Mouse (Mus musculus) gastrocnemius, postnatal 14 days (tissue): Measurements from ENCODE around the gene Kmt2c. TPM values are rescaled to one million over a fixed set of nuclear protein-coding genes. Genes with fewer than 3 reads are reported as not detected.
A peak's percentile ranks its signal among the peaks of the same experiment; 100 is the strongest.
"Not testable (repeated sequence)": the region's sequence is repeated elsewhere in the genome, so short reads cannot be mapped to it uniquely, and the experiment has no call there.

Source experiments
- DNase-seq: peaks from one replicate; pipeline ENCODE4 v3.0.0; 2021; ENCODE audit warnings: mixed read lengths
- intact Hi-C: fragments of 180-260 bp; cut with DNase I; formaldehyde crosslinking; loops from one replicate; pipeline ENCODE4 v1.15.1; 2025; ENCODE audit warnings: low total_unique reads
- total RNA-seq, 2 experiments: library from RNA; stranded (reverse); gene quantifications; 2 replicates each; pipeline ENCODE4 v1.2.3; 2021

The Kmt2c gene
- total RNA-seq, 2 experiments from 2014 or later, result 24.9 to 27.6 TPM

DNA sequence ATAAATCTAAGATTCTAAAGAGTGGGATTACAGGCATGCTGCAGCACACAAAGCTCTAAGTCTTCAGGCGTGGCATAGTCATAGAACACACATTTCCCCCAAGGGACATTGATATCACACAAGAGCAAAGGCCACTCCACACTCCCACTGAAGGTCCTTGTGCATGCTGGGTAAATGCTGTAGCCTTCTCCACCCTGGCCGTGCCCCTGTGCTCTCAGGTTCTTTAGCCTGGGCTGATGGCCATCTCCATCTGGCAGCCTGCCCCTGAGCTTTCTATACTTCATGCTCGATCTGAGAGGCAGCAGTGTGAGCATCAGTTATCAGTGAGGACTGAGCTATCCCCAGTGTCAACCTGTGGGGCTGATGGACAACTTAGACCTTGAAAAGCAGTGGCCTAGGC lies 21.2 kb upstream of the Kmt2c start:
- intact Hi-C loops, result no loop called here
- peak; percentile 33 for DNase-seq

- intact Hi-C loops, result no loop called here
- DNase-seq, result no peak
Observed at GRCm38 (mm10) chr5:25517550-25517949, 19.0 kb upstream of the Kmt2c start.

GRCm38 (mm10) chr5:25516301-25516895 lies 17.8 kb upstream of the Kmt2c start:
- intact Hi-C loops, result no loop called here
- no peak for DNase-seq

DNA sequence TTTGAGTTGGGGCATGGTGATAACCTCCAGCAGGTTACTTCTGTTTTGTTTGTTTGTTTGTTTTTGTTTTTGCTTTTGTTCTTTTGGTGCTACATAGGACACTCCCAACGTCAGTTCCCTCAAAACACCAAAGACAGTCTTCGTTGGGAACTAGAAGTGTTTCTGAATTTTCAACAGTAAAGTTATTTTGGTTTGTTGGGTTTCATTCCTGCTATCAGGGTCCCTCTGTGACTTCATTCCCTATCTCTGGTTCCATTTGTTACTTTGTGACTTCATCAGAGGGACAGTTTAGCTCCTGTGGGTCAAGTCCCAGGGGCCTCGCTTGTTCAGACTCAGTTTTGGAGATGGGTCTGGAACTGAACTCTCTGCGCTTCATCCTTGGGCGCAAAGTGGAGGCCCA lies 17.2 kb upstream of the Kmt2c start, which contains the start of gene Cct8l1:
TSS of gene Cct8l1 (plus strand) at position 301 of the 400 bp plus-strand sequence.
- no peak for DNase-seq
- intact Hi-C loops, result no loop called here

GRCm38 (mm10) chr5:25506041-25506440 lies 7.5 kb upstream of the Kmt2c start:
- intact Hi-C loops, result no loop called here
- DNase-seq, result no peak

DNA sequence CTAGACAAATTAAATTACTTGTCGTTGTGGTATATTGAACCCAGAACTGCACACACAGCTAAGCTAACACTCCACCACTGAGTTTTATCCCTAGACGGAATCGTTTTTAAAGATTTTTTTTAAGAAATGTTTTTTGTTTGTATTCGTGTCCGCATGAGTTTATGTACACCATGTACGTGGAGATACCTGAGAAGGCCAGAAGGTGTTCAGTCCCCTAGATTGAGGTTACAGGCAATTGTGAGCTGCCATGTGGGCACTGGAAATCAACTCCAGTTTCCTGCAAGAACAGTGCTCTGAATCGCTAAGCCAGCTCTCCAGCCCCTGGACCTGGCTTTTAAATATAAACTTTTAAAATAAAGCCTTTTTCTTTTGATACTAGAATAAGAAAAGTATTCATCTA lies 2.1 kb upstream of the Kmt2c start:
- intact Hi-C loops, result no loop called here
- DNase-seq, result no peak

- peak; percentile 97 for DNase-seq
- intact Hi-C loops, result no loop called here
Observed at GRCm38 (mm10) chr5:25499423-25500398, 1.1 kb upstream of the Kmt2c start.

- peak; percentile 81 for DNase-seq
- intact Hi-C loops, result no loop called here
Observed at GRCm38 (mm10) chr5:25498821-25499422, 339 bp upstream of the Kmt2c start.

DNA sequence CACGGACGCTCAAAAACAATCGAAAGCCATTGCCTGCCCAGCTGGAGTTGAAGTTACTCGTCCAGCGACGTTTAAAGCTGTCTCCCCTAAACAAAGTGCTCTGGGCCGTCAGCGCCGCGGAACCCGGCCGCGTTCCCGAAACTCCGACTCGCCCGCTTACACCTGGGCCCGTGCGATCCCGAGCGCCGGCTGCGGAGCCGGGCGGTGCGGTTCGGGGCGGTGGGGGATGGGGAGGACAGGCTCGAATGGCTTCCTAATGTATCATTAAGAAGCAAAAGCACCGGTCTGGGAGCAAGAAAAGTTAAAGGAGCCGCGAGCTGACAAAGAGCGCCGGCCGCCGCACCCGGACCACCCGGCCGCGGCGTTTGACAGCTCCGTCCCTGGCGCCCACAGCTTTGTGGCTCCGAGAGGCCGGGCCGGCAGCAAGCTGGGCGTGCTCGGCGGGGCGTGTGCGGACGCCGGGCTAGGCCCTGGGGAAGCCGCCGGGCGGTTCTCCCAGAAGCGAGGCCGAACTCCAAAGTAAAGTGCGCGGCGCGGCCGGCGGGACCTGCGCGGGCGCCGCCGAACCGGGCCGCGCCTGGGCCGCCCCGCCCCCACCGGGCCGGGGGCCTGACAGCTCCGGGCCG lies 750 bp downstream of the Kmt2c start:
- peak; percentile 75 for DNase-seq
- intact Hi-C loops, result no loop called here

DNA sequence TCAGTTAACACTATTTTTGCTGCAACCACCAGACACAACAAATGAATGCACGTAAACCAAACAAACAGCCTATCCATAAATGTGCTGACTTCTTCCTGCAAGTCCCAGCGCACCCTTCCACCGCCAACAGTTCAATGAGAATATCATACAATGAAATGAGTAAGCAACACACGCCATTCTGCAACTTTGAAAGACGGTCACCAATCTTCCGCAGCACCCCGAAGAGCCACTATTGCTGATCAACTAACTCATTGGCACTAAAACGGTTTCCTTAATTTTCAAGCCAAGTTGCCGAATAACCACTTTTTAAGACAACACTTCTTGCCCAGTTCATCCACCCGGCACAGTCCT lies 1.2 kb downstream of the Kmt2c start:
- intact Hi-C loops, result no loop called here
- no peak for DNase-seq

DNA sequence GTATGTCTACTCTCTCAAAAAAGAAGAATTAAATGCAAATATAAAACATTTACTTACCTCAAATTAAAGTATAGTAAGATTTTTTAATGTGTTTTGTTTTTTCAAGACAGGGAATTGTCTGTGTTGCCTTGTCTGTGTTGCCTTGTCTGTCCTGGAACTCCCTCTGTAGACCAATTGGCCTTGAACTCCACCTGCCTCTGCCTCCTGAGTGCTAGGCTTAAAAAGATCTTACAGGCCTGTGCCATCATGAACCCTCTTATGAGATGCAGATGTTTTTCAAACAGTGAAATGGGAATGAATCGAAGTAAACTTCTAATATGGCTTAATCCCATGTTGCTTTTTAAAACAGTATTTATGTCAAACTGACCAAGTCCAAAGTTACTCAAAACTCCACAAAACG lies 1.9 kb downstream of the Kmt2c start:
- no peak for DNase-seq
- intact Hi-C loops, result no loop called here

GRCm38 (mm10) chr5:25478863-25479262 lies 19.7 kb downstream of the Kmt2c start:
- intact Hi-C loops, result no loop called here
- DNase-seq, result no peak

DNA sequence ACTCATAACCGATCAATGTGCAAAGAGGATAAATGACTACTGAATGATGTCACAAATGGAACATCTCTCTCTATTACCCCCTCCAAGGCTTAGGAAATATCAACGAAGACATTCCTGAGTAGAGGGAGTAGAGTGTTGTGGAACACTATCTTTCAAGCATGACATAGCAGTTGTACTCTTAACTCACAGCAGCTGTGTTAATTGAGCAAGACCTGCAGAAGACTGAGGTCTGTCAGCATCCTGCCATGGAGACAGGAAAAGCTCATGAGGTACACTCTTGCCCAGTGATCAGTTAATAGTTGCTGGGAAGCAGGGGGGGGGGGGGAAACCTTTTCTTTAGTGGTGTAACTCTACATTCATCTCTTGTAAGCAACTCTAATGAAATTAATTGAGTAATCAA lies 22.8 kb downstream of the Kmt2c start:
- DNase-seq, result no peak
- intact Hi-C loops, result no loop called here

DNA sequence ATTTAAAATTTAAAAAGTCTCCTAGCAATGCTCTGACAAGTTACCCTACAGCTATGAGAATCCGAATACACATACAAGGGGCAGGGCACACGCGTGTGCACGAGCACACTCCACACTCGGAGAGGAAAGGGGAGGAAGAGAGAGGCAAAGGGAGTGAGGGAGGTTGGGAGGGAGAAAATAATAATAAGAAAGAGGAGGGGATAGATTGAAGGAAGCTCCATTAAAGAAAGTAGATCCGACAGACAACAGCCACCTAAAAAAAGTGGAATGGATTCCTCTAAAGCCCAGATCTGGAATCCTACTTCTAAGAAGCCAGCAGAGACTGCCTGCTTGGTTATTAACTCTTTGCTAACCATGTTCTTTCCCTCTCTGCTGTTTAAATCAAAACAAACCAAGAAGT lies 26.5 kb downstream of the Kmt2c start:
- intact Hi-C loops, result no loop called here
- no peak for DNase-seq

- intact Hi-C loops, result no loop called here
- DNase-seq, result no peak
Observed at GRCm38 (mm10) chr5:25461956-25462355, 36.6 kb downstream of the Kmt2c start.

GRCm38 (mm10) chr5:25455432-25455831 lies 43.2 kb downstream of the Kmt2c start:
- intact Hi-C loops, DNase-seq: not testable (repeated sequence)

DNA sequence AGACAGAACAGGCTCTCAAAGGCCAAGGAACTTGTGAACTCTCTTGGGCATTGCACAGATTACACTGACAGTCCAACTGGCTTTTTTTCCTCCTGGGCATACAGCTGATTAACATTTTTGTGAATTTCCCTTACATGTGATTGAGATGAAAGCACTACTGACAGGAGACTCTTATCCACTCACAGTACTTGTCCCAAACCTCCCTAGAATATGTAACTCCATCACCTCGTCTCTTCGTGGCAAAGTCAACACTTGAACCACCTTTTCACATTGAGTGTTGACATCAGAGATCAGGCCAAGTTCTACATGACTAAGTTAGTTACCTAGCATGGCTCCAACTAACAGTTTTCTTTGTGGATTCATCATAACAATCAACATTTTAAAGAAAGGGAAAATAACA lies 45.9 kb downstream of the Kmt2c start:
- intact Hi-C loops, result no loop called here
- DNase-seq, result no peak

DNA sequence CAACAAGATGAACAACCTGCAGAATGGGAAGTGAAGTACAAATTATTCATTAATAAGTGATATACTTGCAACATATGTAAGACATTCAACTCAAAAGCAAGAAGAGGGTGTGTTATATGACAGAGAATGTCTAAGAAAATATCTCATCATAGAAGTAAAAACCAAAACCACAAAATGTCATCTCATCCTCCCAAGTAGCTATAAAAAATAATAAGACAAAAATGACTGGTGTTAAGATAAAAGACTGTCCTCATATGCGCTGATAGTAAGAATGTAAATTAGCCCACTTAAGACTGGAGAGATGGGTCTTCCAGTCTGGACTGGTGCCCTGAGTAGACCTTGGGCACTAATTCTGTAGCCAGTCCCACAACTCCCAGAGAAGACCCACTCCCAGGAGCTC lies 61.1 kb downstream of the Kmt2c start:
- no peak for DNase-seq
- intact Hi-C loops, result no loop called here

DNA sequence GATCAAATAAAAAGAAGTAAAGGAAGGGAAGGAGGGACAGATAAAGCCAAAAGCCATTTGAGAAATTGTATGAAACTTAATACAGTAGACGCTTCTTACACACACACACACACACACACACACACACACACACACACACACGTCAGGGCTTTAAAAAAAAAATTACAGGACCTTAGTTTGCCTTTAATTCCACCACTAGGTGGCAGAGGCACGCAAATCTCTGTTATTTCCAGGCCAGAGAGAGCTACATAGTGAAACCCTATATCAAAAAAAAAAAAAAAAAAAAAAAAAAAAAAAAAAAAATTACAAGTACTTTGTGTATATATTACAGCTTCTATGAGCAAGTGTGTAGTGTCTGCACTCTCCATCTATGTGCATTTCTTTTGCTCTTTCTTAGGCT lies 62.5 kb downstream of the Kmt2c start:
- intact Hi-C loops, result no loop called here
- DNase-seq, result peak; percentile 38

- no peak for DNase-seq
- intact Hi-C loops, result loop anchor here (10.0 kb wide), 2 partner anchors 182 to 312 kb away; no protein-coding TSS in a partner anchor
Observed at GRCm38 (mm10) chr5:25422576-25422975, 76.0 kb downstream of the Kmt2c start.
